Mouse (Mus musculus) neural tube, embryonic 10.5 days (tissue): ENCODE results near the gene Zfp768.
"Not testable (repeated sequence)": the region's sequence is repeated elsewhere in the genome, so short reads cannot be mapped to it uniquely, and the experiment has no call there.

Source experiments
- DNase-seq: peaks from one replicate; pipeline ENCODE4 v3.0.0-alpha.2; 2017; ENCODE audit warnings: low spot score; ENCODE audit errors: extremely low spot score

The Zfp768 gene

GRCm38 (mm10) chr7:127345512-127346325 is at the start of gene Zfp768:
Zfp768 (minus strand) TSS chr7:127345589.
- DNase-seq = peak; percentile 99

- DNase-seq = no peak
Observed at GRCm38 (mm10) chr7:127393944-127394333, 48.5 kb upstream of the Zfp768 start.

- peak; percentile 94 for DNase-seq
Observed at GRCm38 (mm10) chr7:127393157-127393943, 48.0 kb upstream of the Zfp768 start, which contains the start of gene E430018J23Rik. E430018J23Rik (minus strand) TSS chr7:127393629.

DNA sequence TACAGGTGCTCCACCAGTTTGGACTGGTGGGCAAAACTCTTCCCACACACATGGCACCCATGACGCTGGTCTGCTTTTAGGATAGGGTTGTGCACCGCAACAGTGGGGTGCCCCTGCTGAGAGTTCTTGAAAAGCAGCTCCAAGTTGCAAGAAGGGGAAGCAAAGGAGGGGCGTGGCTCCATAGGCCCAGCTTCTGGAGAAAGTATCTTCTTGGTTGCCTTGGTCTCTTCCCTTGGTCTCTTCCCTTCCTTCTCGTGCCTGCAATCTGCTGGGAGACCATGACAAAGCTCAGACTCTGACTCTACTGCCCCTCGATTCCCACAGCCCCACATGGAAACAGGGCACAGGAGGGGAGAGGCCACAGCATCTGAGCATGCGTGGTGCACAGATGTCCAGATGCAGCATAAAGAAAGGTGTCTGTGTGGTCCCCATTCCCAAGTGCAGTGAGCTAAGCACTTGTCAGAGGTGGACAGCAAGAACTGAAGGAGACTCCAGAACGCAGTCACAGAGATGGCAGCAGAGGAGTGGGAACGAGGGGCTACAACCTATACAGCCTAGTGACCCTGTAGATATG is 46.9 kb upstream of the Zfp768 start:
- no peak for DNase-seq

DNA sequence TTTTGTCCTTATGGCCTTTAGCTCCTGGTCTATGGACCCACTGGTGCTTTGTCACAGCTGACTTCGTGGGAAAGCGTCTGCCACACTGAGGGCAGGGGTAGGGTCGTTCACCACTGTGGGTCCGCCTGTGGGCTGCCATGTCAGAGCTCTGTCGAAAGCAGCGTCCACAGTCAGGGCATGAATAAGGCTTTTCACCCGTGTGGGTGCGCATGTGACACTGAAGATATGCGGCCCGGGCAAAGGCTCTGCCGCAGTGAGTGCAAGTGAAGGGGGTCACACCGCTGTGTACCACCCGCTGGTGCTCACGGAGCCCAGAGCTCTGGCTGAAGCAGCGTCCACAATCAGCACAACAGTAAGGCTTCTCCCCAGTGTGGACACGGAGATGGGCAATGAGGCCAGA is 46.1 kb upstream of the Zfp768 start:
- DNase-seq = no peak

GRCm38 (mm10) chr7:127390306-127390705 is 44.9 kb upstream of the Zfp768 start:
- no peak for DNase-seq

DNA sequence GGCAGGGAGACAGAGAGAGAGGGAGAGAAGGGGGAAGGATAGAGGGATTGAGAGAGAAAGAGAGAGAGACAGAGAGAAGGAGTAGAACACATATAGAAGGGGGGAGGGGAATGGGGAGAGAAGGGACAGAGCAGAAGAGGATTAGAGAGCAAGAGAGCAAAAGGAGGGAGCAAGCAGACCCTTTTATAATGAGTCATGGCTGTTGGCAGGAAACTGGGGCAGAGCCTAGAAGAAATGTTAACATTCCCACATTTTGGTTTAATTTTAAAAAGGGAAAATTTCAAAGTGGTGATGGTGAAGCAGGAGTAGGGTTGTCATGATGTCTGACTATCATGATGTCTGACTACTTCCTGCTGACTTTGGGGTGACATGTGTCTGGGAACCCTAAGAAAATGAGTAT is 42.8 kb upstream of the Zfp768 start:
- DNase-seq = not testable (repeated sequence)

DNA sequence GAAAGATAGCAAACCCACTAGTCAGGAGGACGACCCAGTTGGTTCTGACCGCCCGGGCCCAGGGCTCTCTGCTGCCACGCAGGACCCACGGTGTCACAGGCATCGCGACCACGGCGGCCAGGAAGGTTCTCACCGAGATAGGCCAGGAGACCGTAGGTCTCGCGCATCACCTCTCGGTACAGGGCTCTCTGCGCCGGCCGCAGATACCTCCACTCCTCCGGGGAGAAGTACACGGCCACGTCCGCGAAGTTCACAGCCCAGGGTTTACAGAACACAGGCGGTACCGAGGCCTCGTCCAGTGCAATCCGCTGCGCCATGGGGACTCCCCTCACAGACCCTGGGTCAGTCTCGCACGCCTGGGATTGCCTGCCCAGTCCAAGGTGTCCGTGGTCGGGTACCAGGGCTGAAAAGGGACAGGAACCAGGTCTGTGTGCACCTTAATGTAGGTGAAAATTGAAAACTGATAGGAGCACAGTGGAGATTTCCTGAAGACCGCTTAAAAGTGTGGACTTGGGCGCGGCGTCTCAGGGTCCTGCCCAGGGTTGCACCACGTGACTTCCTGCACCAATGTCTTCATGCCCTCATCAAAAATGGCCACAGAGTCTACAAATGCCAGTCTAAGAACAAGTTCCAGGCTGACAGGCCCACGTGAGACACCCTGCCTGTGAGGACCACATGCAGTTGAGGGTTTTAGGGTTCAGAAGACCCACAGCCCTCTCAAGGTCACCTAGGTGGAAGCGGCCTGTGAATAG is 41.4 kb upstream of the Zfp768 start, which contains the start of gene 9130019O22Rik:
Gene 9130019O22Rik (minus strand): TSS at position 526 of the 752 bp plus-strand sequence.
- peak; percentile 77 for DNase-seq

- DNase-seq = not testable (repeated sequence)
Observed at GRCm38 (mm10) chr7:127385560-127385959, 40.2 kb upstream of the Zfp768 start.

- DNase-seq = no peak
Observed at GRCm38 (mm10) chr7:127378310-127378921, 33.0 kb upstream of the Zfp768 start.

- peak; percentile 84 for DNase-seq
Observed at GRCm38 (mm10) chr7:127375271-127376245, 30.2 kb upstream of the Zfp768 start, which contains the start of gene Zfp747. Zfp747 (minus strand) TSS chr7:127376050.

- not testable (repeated sequence) for DNase-seq
Observed at GRCm38 (mm10) chr7:127371870-127372269, 26.5 kb upstream of the Zfp768 start.

DNA sequence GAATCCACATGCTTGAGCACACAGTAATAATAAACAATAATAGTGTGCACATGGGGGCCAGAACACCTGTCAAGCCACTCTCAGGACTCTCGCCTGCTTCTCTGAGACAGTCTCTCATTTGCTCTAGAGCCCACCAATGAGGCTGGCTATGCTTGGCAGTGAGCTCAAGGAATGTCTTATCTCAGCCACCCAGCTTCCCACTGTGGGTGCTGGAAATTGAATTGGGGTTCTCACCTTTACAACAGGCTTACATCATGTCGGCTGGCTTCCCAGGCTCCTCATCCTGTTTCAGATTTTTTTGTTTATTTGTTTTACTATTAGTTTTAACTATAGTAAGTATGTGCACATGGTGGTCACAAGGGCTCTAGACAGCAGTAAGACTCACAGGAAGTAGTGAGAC is 25.8 kb upstream of the Zfp768 start:
- DNase-seq = no peak

DNA sequence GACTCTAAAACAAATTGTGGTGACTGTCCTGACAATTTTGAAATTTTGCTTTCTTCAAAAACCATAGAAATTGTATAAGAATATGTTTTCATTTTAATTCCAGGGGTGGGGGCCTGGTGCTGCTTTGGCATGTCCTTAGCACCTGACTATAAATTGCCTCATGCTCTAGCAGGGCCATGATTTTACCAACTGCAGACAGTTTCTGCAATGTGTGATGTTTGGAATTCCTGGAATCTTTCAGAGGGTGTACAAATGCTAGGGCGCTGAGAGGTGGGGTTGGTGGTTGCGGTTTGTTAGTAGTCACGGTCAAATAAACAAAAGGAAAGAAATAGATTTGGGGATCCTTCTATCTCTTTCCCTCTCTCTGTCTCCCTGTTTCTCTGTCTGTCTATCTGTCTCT is 20.9 kb upstream of the Zfp768 start:
- DNase-seq = no peak

DNA sequence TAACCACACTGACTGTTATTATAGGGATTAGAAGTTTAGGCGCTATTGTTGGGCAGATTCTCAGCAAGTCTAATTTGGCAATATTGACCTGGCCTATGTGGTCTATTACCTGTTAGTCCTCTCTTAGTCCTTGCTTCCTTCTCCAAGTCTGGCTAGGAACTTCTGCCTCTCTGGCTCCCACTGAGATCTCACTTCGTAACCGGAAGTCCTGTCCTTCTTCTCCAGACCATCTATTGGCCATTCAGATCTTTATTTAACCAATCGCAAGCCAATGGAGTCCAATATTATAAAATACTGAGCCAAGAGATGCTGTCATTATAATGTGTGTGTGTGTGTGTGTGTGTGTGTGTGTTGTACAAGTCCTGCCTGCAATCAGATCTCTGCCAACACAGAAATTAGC is 18.8 kb upstream of the Zfp768 start:
- no peak for DNase-seq

DNA sequence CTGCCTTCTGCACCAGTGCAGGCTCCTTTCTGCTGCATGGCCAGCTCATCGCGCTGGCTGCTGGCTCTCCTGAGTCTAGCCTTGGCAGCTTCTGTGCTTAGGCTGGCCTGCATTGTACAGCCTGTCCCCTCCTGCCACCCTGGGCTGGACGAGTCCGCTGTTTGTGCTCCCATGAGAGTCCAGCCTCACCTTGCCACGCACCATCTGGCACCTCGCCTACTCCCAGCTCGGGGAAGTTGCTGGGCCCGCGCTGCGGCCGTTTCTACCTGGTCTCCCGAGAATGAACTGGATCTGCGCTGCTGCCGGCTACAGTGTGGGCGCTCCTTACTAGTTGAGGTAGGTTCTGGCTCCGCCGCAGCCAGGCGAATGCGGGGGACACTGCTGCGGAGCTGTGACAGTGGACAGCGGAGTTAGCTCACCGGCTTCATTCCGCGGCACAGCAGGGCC is 18.1 kb upstream of the Zfp768 start:
- DNase-seq = peak; percentile 70

DNA sequence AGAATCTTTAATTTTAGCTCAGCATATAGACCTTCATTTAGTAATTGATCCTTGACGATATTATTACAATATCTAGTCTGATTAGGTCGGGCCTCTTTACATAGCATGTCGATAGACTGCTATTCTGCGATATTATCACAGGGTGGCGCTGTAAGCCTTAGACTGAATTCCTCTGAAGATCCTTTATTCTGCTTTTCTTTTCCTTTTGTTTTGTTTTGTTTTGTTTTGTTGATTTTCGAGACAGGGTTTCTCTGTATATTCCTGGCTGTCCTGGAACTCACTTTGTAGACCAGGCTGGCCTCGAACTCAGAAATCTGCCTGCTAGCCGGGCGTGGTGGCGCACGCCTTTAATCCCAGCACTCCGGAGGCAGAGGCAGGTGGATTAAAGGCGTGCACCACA is 17.0 kb upstream of the Zfp768 start:
- not testable (repeated sequence) for DNase-seq

GRCm38 (mm10) chr7:127361449-127361848 is 16.1 kb upstream of the Zfp768 start:
- DNase-seq = no peak

- DNase-seq = no peak
Observed at GRCm38 (mm10) chr7:127360265-127360664, 14.9 kb upstream of the Zfp768 start.
